Mouse (Mus musculus) thymus, postnatal 0 days (tissue): ENCODE results near the gene Tm9sf1. TPM values are rescaled to one million over a fixed set of nuclear protein-coding genes. Genes with fewer than 3 reads are reported as not detected.

Experiments
- DNase-seq: peaks from one replicate; pipeline ENCODE4 v3.0.0-alpha.2; 2015; ENCODE audit warnings: low spot score
- polyA plus RNA-seq: library from polyadenylated mRNA; unstranded; fragments of >200 nt; fragmentation: Nextera tagmentation; extraction: Ambion mirVana; gene quantifications from 2 replicates; pipeline ENCODE4 v1.2.1, GENCODE M21; 2015

Tm9sf1 gene
- polyA plus RNA-seq = 71.6 and 76.7 TPM in 2 replicates

- peak; percentile 78 for DNase-seq
These were observed at the start of gene Tm9sf1 for GRCm38 (mm10) chr14:55643060-55643907. TSS of gene Tm9sf1 (minus strand) at chr14:55643806.

GRCm38 (mm10) chr14:55689433-55689832 is 45.8 kb upstream of the Tm9sf1 start:
- no peak for DNase-seq

- no peak for DNase-seq
These were observed 38.5 kb upstream of the Tm9sf1 start for GRCm38 (mm10) chr14:55682118-55682493.

- peak; percentile 97 for DNase-seq
These were observed 37.8 kb upstream of the Tm9sf1 start, which contains the start of gene Tinf2 for GRCm38 (mm10) chr14:55681160-55682117. TSS of gene Tinf2 (minus strand) at chr14:55681820.

GRCm38 (mm10) chr14:55677615-55678014 is 34.0 kb upstream of the Tm9sf1 start:
- DNase-seq = no peak

- no peak for DNase-seq
These were observed 29.1 kb upstream of the Tm9sf1 start for GRCm38 (mm10) chr14:55672741-55673060.

GRCm38 (mm10) chr14:55671833-55672740 is 28.5 kb upstream of the Tm9sf1 start, which contains the start of the genes Gmpr2 and Nedd8:
TSS of gene Gmpr2 (plus strand) at chr14:55671941.
TSS of gene Nedd8 (minus strand) at chr14:55672124.
- DNase-seq = peak; percentile 93

- DNase-seq = peak; percentile 25
These were observed 27.9 kb upstream of the Tm9sf1 start for GRCm38 (mm10) chr14:55671486-55671832.

- no peak for DNase-seq
These were observed 17.0 kb upstream of the Tm9sf1 start for GRCm38 (mm10) chr14:55660636-55661035.

- DNase-seq = peak; percentile 87
These were observed 16.5 kb upstream of the Tm9sf1 start, which contains the start of gene Mdp1 for GRCm38 (mm10) chr14:55659960-55660573. TSS of gene Mdp1 (minus strand) at chr14:55660508.

- no peak for DNase-seq
These were observed 14.4 kb upstream of the Tm9sf1 start for GRCm38 (mm10) chr14:55658011-55658410.

GRCm38 (mm10) chr14:55656935-55657334 is 13.3 kb upstream of the Tm9sf1 start:
- no peak for DNase-seq

- DNase-seq = peak; percentile 76
These were observed 7.9 kb upstream of the Tm9sf1 start for GRCm38 (mm10) chr14:55651528-55651927.

- no peak for DNase-seq
These were observed 6.3 kb upstream of the Tm9sf1 start, which contains the start of gene Tssk4 for GRCm38 (mm10) chr14:55649884-55650283. TSS of gene Tssk4 (plus strand) at chr14:55650184.

- peak; percentile 52 for DNase-seq
These were observed 769 bp upstream of the Tm9sf1 start for GRCm38 (mm10) chr14:55644261-55644888.

- DNase-seq = no peak
These were observed 937 bp downstream of the Tm9sf1 start for GRCm38 (mm10) chr14:55642679-55643059.

- DNase-seq = no peak
These were observed 2.3 kb downstream of the Tm9sf1 start for GRCm38 (mm10) chr14:55641291-55641690.

GRCm38 (mm10) chr14:55640816-55641215 is 2.8 kb downstream of the Tm9sf1 start:
- DNase-seq = no peak

GRCm38 (mm10) chr14:55637795-55638194 is 5.8 kb downstream of the Tm9sf1 start, which contains the start of gene Gm49378:
TSS of gene Gm49378 (minus strand) at chr14:55637895.
- DNase-seq = no peak
